Comparison of ENCODE assay signal across 25 mouse cellular contexts in genomic region chr10:105741736-105742135, GRCm38 (mm10).
A peak's percentile ranks its signal among the peaks of the same experiment; 100 is the strongest.
DNase-seq lines count a peak whose midpoint lies in the region; ATAC-seq and TF ChIP-seq lines count a peak whose summit lies in the region.
"Had no signal": no experiment of that assay in that cellular context is flagged by ENCODE, and none has a peak within 500 bp of the region (broad histone marks: within the 10 kb centered on the region; RNA-seq: fewer than 3 reads in every experiment).

No protein-coding gene starts in this region.

- no peaks in the 10 kb centered on the region for H3K36me3 ChIP-seq in forebrain, embryonic 11.5 days (ENCODE audit: control insufficient read depth, insufficient read depth, low read length)
- H3K36me3 ChIP-seq in forebrain, embryonic 10.5 days (replicated peaks) = no peaks in the 10 kb centered on the region
- no peaks in the 10 kb centered on the region for H3K36me3 ChIP-seq in hindbrain, embryonic 14.5 days (replicated peaks; ENCODE audit: control insufficient read depth, insufficient read depth)
- no peaks in the 10 kb centered on the region for H3K36me3 ChIP-seq in hindbrain, embryonic 11.5 days (ENCODE audit: control insufficient read depth, insufficient read depth, low read length)
- H3K36me3 ChIP-seq in midbrain, embryonic 15.5 days (replicated peaks) = no peaks in the 10 kb centered on the region
- H3K36me3 ChIP-seq in midbrain, embryonic 10.5 days = no peaks in the 10 kb centered on the region
- H3K36me3 ChIP-seq: embryonic facial prominence, embryonic 15.5 days; G1E; heart, embryonic 13.5 days had no signal

- no peak for TF ChIP-seq CTCF in brain, embryonic 14.5 days (IDR thresholded peaks at IDR 0.05; ENCODE audit: borderline replicate concordance, extremely low read depth, insufficient read depth, insufficient read length)

- H3K9ac ChIP-seq in forebrain, embryonic 11.5 days (ENCODE audit: low read length) = no peak overlapping the region
- H3K9ac ChIP-seq in hindbrain, embryonic 14.5 days = no peak overlapping the region
- H3K9ac ChIP-seq in hindbrain, embryonic 11.5 days (ENCODE audit: low read depth, low read length) = no peak overlapping the region
- no peak overlapping the region for H3K9ac ChIP-seq in midbrain, embryonic 15.5 days
- H3K9ac ChIP-seq: embryonic facial prominence, embryonic 15.5 days; heart, embryonic 13.5 days had no signal

- H3K4me3 ChIP-seq in forebrain, embryonic 11.5 days (ENCODE audit: low read depth, low read length) = no peak overlapping the region
- no peak overlapping the region for H3K4me3 ChIP-seq in forebrain, embryonic 10.5 days
- no peak overlapping the region for H3K4me3 ChIP-seq in hindbrain, embryonic 14.5 days (replicated peaks; ENCODE audit: low read length)
- H3K4me3 ChIP-seq in hindbrain, embryonic 11.5 days (ENCODE audit: low read depth, low read length) = no peak overlapping the region
- no peak overlapping the region for H3K4me3 ChIP-seq in midbrain, embryonic 15.5 days
- no peak overlapping the region for H3K4me3 ChIP-seq in midbrain, embryonic 10.5 days
- H3K4me3 ChIP-seq: embryonic facial prominence, embryonic 15.5 days; erythroblast, embryonic 14.5 days; gastrocnemius, adult 2 months; heart, embryonic 13.5 days had no signal

- H3K9me3 ChIP-seq in forebrain, embryonic 11.5 days (ENCODE audit: control insufficient read depth, low read length) = no peaks in the 10 kb centered on the region
- no peaks in the 10 kb centered on the region for H3K9me3 ChIP-seq in forebrain, embryonic 10.5 days
- H3K9me3 ChIP-seq in hindbrain, embryonic 14.5 days (ENCODE audit: control insufficient read depth, low read length) = no peaks in the 10 kb centered on the region
- H3K9me3 ChIP-seq in hindbrain, embryonic 11.5 days (ENCODE audit: control insufficient read depth, low read length) = no peaks in the 10 kb centered on the region
- no peaks in the 10 kb centered on the region for H3K9me3 ChIP-seq in midbrain, embryonic 15.5 days
- H3K9me3 ChIP-seq in midbrain, embryonic 10.5 days (replicated peaks) = no peaks in the 10 kb centered on the region
- H3K9me3 ChIP-seq: embryonic facial prominence, embryonic 15.5 days; G1E; heart, embryonic 13.5 days had no signal

- no peaks in the 10 kb centered on the region for H3K4me1 ChIP-seq in forebrain, embryonic 11.5 days (replicated peaks; ENCODE audit: control insufficient read depth, insufficient read depth, low read length)
- H3K4me1 ChIP-seq in forebrain, embryonic 10.5 days = no peaks in the 10 kb centered on the region
- H3K4me1 ChIP-seq in hindbrain, embryonic 14.5 days (replicated peaks; ENCODE audit: control insufficient read depth, insufficient read depth, low read length) = no peaks in the 10 kb centered on the region
- no peaks in the 10 kb centered on the region for H3K4me1 ChIP-seq in hindbrain, embryonic 11.5 days (replicated peaks; ENCODE audit: control insufficient read depth, insufficient read depth, low read length)
- no peaks in the 10 kb centered on the region for H3K4me1 ChIP-seq in midbrain, embryonic 15.5 days
- H3K4me1 ChIP-seq in midbrain, embryonic 10.5 days = no peaks in the 10 kb centered on the region
- H3K4me1 ChIP-seq: embryonic facial prominence, embryonic 15.5 days; heart, embryonic 13.5 days had no signal

- ATAC-seq in forebrain, embryonic 11.5 days (replicated peaks; ENCODE audit: low FRiP score) = peak; percentile 73
- peak; percentile 68; the same call in 1 of the 2 replicates for ATAC-seq in hindbrain, embryonic 14.5 days (ENCODE audit: low FRiP score)
- ATAC-seq in hindbrain, embryonic 11.5 days (ENCODE audit: low FRiP score) = no peak
- peak; percentile 45; the same call in 1 of the 2 replicates for ATAC-seq in midbrain, embryonic 15.5 days (replicated peaks)
- ATAC-seq: CD4-positive, CD25-positive, alpha-beta regulatory T cell, adult 4 months; intestine, embryonic 16.5 days had no signal

- no peak overlapping the region for H3K27ac ChIP-seq in forebrain, embryonic 11.5 days (ENCODE audit: low read depth, low read length)
- H3K27ac ChIP-seq in forebrain, embryonic 10.5 days = no peak overlapping the region
- no peak overlapping the region for H3K27ac ChIP-seq in hindbrain, embryonic 14.5 days
- no peak overlapping the region for H3K27ac ChIP-seq in hindbrain, embryonic 11.5 days (ENCODE audit: low read depth, low read length)
- no peak overlapping the region for H3K27ac ChIP-seq in midbrain, embryonic 15.5 days
- H3K27ac ChIP-seq in midbrain, embryonic 10.5 days (replicated peaks) = no peak overlapping the region
- H3K27ac ChIP-seq: embryonic facial prominence, embryonic 15.5 days; gastrocnemius, adult 2 months; heart, embryonic 13.5 days had no signal

- no peak for TF ChIP-seq POLR2A in brain, embryonic 14.5 days (IDR thresholded peaks at IDR 0.05; ENCODE audit: borderline replicate concordance, extremely low read depth, insufficient read depth, insufficient read length, poor library complexity, severe bottlenecking)

- no peaks in the 10 kb centered on the region for H3K27me3 ChIP-seq in forebrain, embryonic 11.5 days (ENCODE audit: control insufficient read depth, insufficient read depth, low read length)
- H3K27me3 ChIP-seq in forebrain, embryonic 10.5 days (ENCODE audit: poor library complexity, severe bottlenecking) = no peaks in the 10 kb centered on the region
- H3K27me3 ChIP-seq in hindbrain, embryonic 14.5 days (ENCODE audit: control insufficient read depth, insufficient read depth, low read length) = no peaks in the 10 kb centered on the region
- H3K27me3 ChIP-seq in hindbrain, embryonic 11.5 days (ENCODE audit: control insufficient read depth, insufficient read depth, low read length) = no peaks in the 10 kb centered on the region
- H3K27me3 ChIP-seq in midbrain, embryonic 15.5 days (replicated peaks) = no peaks in the 10 kb centered on the region
- no peaks in the 10 kb centered on the region for H3K27me3 ChIP-seq in midbrain, embryonic 10.5 days (ENCODE audit: low read depth, poor library complexity, severe bottlenecking)
- H3K27me3 ChIP-seq: embryonic facial prominence, embryonic 15.5 days; heart, embryonic 13.5 days had no signal

- DNase-seq in forebrain, embryonic 11.5 days (ENCODE audit: low spot score) = no peak
- DNase-seq in forebrain, embryonic 10.5 days (ENCODE audit: extremely low spot score, low spot score) = no peak
- DNase-seq in hindbrain, embryonic 14.5 days (ENCODE audit: low spot score) = peak; percentile 35
- DNase-seq in hindbrain, embryonic 11.5 days (ENCODE audit: low spot score) = no peak
- no peak for DNase-seq in midbrain, embryonic 10.5 days (ENCODE audit: low spot score)
- peak; percentile 60 for DNase-seq in brain, embryonic 14.5 days (ENCODE audit: low read depth)
- no peak for DNase-seq in gastrocnemius, postnatal 10 days
- DNase-seq: adrenal gland, adult 8-10 months; adrenal gland, postnatal 36 days; B cell, adult 2 months; cerebellum, adult 11 months; cerebellum, adult 8-10 months; cerebellum, postnatal 14 days; embryo, embryonic 11 days; gastrocnemius, adult 2 months; gastrocnemius, postnatal 36 days; heart, adult 11 months; heart, postnatal 4 days had no signal

- no peak overlapping the region for H3K4me2 ChIP-seq in forebrain, embryonic 11.5 days (ENCODE audit: low read depth, low read length, severe bottlenecking)
- H3K4me2 ChIP-seq in hindbrain, embryonic 14.5 days (replicated peaks) = no peak overlapping the region
- no peak overlapping the region for H3K4me2 ChIP-seq in hindbrain, embryonic 11.5 days (replicated peaks; ENCODE audit: low read depth, low read length)
- no peak overlapping the region for H3K4me2 ChIP-seq in midbrain, embryonic 15.5 days
- H3K4me2 ChIP-seq: embryonic facial prominence, embryonic 15.5 days; heart, embryonic 13.5 days had no signal

- whole genome bisulfite sequencing in forebrain, embryonic 11.5 days = 58% methylated on average over 6 of the region's 6 CpGs
- WGBS in forebrain, embryonic 10.5 days = 70% methylated on average over 6 of the region's 6 CpGs
- 54% methylated on average over 6 of the region's 6 CpGs for WGBS in hindbrain, embryonic 14.5 days
- 72% methylated on average over 6 of the region's 6 CpGs for WGBS in hindbrain, embryonic 11.5 days
- WGBS in midbrain, embryonic 15.5 days = 53% methylated on average over 6 of the region's 6 CpGs
- WGBS in midbrain, embryonic 10.5 days = 70% methylated on average over 6 of the region's 6 CpGs

Comparison
In these comparisons a context has a peak if more than half of its experiments do, and no peak if none do; other contexts are left out.
1. DNase-seq: peak in hindbrain, embryonic 14.5 days (single experiment) and brain, embryonic 14.5 days (single experiment); none in forebrain, embryonic 11.5 days (single experiment), forebrain, embryonic 10.5 days (single experiment), hindbrain, embryonic 11.5 days (single experiment), midbrain, embryonic 10.5 days (single experiment) and gastrocnemius, postnatal 10 days (single experiment).